Mouse (Mus musculus) cerebellum, adult 11-12 months (tissue): ENCODE results near the gene Ephx3.

ENCODE experiments used
- DNase-seq: peaks from one replicate; pipeline ENCODE4 v3.0.0; 2022

The Ephx3 gene

GRCm38 (mm10) chr17:32172485-32172884 is 16.9 kb downstream of the Ephx3 start:
- DNase-seq, result no peak

GRCm38 (mm10) chr17:32169518-32170225 is 19.7 kb downstream of the Ephx3 start:
- no peak for DNase-seq

DNA sequence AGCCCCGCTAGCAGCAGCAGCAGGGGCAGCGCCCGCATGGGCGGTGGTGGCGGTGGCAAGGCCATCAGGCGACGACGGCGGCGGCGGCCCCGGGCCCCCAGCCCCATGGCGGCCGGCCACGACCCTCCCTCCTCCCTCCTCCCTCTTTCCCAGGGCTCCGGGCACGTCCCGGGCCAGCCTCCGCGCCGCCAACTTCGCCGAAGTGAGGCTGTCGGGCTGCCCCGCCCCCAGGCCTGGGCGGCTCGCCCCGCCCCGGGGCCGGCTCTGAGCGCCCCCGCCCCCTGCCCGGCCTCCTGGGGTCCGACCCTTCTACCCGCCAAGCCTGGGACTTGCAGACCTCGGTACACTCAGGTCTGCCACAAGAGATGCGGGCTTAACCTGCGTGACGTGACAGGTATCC is 22.7 kb downstream of the Ephx3 start, which contains the start of gene Notch3:
TSS of gene Notch3 (minus strand) at position 166 of the 400 bp plus-strand sequence.
- no peak for DNase-seq

DNA sequence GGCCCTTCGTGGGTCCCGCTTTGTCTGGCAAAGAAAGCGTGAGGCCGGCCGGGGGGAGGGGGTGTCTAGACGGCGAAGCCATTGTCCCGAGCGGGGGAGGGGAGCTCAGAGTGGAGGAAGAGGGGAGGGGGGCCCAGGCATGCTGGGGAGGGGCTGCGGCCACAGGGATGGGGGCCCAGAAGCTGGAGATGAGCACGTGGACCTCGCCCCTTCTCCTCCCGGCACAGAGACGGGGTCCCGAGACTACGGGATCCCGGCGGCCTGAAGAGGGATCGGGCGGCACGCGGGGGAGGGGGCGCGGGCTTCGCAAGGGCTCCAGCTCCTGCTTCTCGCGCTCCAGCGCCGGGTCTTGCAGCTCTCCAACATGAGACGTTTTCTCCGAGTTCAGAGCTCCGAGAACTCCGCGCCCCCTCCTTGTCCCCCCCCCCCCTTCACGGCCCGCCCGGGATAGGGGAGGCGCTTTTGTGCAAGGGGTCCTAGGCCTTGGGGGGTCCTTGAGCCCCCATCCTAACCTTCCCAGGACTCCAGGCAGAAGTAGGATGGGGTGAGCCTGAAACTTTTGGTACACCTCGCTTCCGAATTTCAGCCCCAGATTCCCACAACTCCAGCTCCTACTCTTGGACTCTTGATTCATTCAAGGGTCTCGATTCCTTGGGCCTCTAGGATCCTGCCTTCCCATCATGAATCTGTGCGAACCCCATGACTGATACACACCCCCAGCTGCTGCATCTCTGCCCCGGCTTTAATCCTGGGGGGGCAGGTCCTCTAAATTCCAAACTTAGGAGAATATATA is 23.4 kb downstream of the Ephx3 start:
- DNase-seq, result no peak

DNA sequence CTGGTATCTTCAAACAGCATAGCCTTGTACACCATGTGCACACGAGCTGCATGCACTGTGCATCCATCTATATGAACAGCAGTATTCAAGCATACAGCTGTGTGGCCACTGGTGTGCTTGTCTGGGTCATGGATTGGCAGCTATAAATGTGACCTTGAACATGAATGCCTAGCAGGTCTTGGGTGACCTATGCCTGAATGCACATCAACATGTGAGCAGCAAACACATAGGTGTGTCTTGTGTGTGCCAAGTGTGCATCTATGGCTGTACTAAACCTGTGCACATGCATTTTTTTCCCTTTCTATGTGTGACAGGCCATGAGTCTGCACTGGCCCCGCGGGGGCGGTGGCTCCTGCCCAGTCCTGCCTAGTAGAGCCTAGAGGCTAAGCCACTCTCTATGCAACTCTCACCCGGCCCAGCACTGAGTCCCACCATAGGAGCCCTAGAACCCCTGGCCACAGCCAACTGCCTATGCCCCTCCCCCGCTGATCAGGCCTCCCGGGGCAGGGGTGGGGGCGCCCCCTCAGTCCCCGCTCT is 24.0 kb downstream of the Ephx3 start:
- no peak for DNase-seq

DNA sequence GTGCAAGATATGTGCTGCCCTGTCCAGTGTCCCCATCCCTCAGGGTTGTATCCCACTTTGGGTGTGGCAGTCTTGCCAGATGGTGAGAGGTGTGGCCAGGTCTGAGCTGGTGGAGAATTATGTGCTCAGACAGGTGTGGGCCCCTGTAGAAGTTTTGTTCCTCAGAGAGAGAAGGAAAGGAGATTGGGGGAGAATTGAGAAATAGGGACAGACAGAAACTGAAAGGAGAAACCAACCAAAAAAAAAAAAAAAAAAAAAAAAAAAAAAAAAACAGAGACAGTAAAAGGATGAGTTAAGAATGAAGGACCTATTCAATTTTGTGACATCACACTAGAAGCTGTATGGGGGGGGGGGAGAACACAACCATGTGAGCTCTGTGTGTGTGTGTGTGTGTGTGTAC is 24.6 kb downstream of the Ephx3 start:
- DNase-seq, result no peak

DNA sequence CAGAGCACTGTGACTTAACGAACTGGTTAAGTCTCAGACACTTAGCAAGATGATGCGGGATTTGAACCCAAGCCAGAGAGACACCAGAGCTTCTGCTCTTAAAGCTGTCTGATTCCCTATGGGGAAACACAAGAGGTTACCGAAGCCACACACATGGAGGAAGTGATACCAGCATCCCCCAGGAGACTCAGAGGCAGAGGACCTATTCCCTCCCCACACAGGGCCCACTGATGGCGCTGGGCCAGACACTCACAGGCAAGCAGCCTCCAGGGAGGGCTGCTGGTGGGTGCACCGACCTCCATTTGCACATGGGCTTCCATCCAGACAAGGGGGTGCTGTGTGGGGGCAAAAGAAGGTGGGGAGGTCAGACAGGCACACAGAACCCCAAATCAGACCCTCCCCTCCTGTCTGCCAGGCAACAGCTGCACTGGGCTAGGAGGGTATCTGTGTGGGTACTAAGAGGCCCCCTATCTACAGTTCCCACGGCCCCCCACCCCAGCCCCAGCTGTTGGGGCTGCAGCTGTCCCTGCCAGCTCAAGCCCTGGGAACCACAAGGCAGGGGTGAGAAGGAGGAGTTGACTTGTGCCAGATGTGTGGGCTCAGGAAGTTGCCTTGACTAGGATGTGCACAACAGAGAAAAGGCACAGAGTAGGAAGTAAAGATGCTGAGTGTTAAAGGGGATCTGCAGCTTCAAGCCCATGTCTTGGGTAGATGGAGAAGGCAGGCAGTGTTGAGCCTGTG is 25.3 kb downstream of the Ephx3 start:
- no peak for DNase-seq

GRCm38 (mm10) chr17:32162112-32162850 is 27.1 kb downstream of the Ephx3 start:
- DNase-seq, result no peak

DNA sequence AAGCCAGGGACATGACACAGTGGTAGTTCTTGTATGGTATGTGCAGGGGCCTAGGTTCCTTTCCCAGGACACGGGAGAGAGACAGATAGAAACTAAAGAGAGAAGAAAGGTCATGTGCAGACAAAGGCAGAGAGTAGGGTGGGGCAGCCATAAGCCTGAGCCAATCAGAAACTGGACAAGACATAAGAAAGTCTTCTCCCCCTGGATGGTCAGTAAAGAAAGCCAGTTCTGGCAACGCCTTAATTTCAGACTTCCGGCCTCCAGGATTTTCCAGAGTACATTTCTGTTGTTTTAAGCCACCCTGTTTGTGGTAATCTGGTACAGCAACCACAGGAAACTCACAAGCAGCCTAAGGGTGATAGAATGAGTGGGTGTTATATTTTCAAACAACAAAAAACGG is 28.5 kb downstream of the Ephx3 start:
- no peak for DNase-seq

GRCm38 (mm10) chr17:32158841-32159240 is 30.5 kb downstream of the Ephx3 start:
- no peak for DNase-seq

DNA sequence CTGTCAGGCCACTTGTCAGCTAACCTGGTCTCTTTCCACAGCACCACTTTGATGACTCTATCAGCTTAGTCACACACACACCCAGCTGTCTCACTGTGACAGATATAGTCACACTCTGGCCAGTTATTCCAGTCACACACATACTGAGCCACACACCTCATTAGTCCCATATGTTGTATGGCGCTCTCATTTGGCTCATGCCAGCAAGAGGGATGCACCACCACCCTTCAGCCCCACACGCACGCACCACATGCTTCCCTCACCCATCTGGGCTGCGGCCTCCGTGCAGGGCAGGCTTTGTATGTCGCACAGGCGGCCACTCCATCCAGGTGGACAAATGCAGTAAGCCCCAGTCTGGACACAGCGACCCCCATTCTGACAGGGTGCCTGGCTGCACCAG is 42.6 kb downstream of the Ephx3 start:
- no peak for DNase-seq

GRCm38 (mm10) chr17:32142907-32143854 is 46.2 kb downstream of the Ephx3 start:
- DNase-seq, result peak; percentile 71

GRCm38 (mm10) chr17:32142234-32142633 is 47.1 kb downstream of the Ephx3 start:
- DNase-seq, result no peak
